Mouse (Mus musculus): ENCODE data around the gene Ephb3. TPM values are rescaled to one million over a fixed set of nuclear protein-coding genes. Genes with fewer than 3 reads are reported as not detected.

Ephb3 gene
- total RNA-seq, 2 experiments from 2014 or later = 6.8 to 8.3 TPM

GRCm38 (mm10) chr16:21246391-21247036 is 42.0 kb downstream of the Ephb3 start:
- DNase-seq = peak; percentile 21 to 38

- no peak for DNase-seq
Observed at GRCm38 (mm10) chr16:21247037-21247432, 42.5 kb downstream of the Ephb3 start.

- peak; percentile 79 to 83 for DNase-seq
Observed at GRCm38 (mm10) chr16:21247871-21248712, 43.5 kb downstream of the Ephb3 start.

- no peak for DNase-seq
Observed at GRCm38 (mm10) chr16:21248713-21249531, 44.4 kb downstream of the Ephb3 start.

- peak in 1 of 2 experiments; percentile 18 for DNase-seq
Observed at GRCm38 (mm10) chr16:21252401-21252955, 47.9 kb downstream of the Ephb3 start.

GRCm38 (mm10) chr16:21255574-21256304 is 51.2 kb downstream of the Ephb3 start:
- peak; percentile 51 to 60 for DNase-seq

GRCm38 (mm10) chr16:21256514-21257305 is 52.2 kb downstream of the Ephb3 start:
- no peak for DNase-seq

GRCm38 (mm10) chr16:21265417-21265816 is 60.9 kb downstream of the Ephb3 start:
- DNase-seq = no peak

GRCm38 (mm10) chr16:21269775-21270174 is 65.2 kb downstream of the Ephb3 start:
- no peak for DNase-seq

- no peak for DNase-seq
Observed at GRCm38 (mm10) chr16:21271773-21272247, 67.3 kb downstream of the Ephb3 start.

- DNase-seq = no peak
Observed at GRCm38 (mm10) chr16:21272748-21273147, 68.2 kb downstream of the Ephb3 start.

Small RNA genes lying within 50 kb of the gene (microRNA-seq; reads per million reads assigned to microRNA genes)
- 0.38 to 2.2 reads per million in 2 experiments for gene Mir7680

Other genes with a start within 250 kb of the Ephb3 start
- gene Teddm3, start 50.8 kb upstream of the Ephb3 start, total RNA-seq (2021) = not detected
- 10 to 100 TPM; 21.3 to 23.6 TPM for gene Vps8, start 218.4 kb downstream of the Ephb3 start, total RNA-seq (2021)

Measured in heart, adult 18-20 months (tissue).